26 mouse cellular contexts compared by ENCODE assay signal in the genomic region with DNA sequence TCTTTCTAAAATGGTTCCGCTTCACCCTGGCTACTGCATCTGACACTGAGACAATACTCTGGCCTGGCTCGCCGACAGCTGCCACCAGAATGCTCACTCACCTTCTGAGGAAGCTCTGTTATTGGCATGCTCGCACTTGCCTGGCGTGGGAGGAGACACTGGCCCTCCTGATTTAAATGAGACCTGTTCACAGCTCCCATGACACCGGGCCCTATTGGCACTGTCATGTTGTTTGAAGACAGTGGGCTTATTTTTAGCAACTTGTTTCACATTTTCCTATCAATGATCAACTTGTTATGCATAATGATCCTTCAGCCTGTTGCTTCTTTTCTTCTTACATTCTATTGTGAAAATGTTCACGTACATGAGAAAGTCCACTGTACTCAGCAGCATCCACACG.
"Had no signal": no experiment of that assay in that cellular context is flagged by ENCODE, and none has a peak within 500 bp of the region (broad histone marks: within the 10 kb centered on the region; RNA-seq: fewer than 3 reads in every experiment).

No protein-coding gene starts in this region.

- H3K36me3 ChIP-seq: forebrain, embryonic 15.5 days had no signal

- H3K9ac ChIP-seq: embryonic facial prominence, embryonic 12.5 days; embryonic facial prominence, embryonic 13.5 days; embryonic facial prominence, embryonic 15.5 days; forebrain, embryonic 12.5 days; forebrain, embryonic 13.5 days; forebrain, embryonic 15.5 days; forebrain, postnatal 0 days had no signal

- H3K9me3 ChIP-seq: embryonic facial prominence, embryonic 10.5 days; embryonic facial prominence, embryonic 12.5 days; embryonic facial prominence, embryonic 13.5 days; embryonic facial prominence, embryonic 15.5 days; forebrain, embryonic 10.5 days; forebrain, embryonic 12.5 days; forebrain, embryonic 13.5 days; forebrain, embryonic 15.5 days; heart, embryonic 10.5 days had no signal

- H3K4me3 ChIP-seq: embryonic facial prominence, embryonic 10.5 days; embryonic facial prominence, embryonic 12.5 days; embryonic facial prominence, embryonic 13.5 days; embryonic facial prominence, embryonic 15.5 days; erythroblast, embryonic 14.5 days; forebrain, embryonic 10.5 days; forebrain, embryonic 12.5 days; forebrain, embryonic 13.5 days; forebrain, embryonic 15.5 days; gastrocnemius, adult 2 months; heart, adult 2 months; heart, embryonic 10.5 days had no signal

- DNase-seq: cerebellum, postnatal 10 days; cerebellum, postnatal 14 days; cerebellum, postnatal 25 days; cerebellum, postnatal 36 days; embryo, embryonic 11 days; forebrain, postnatal 0 days; gastrocnemius, adult 2 months; gastrocnemius, postnatal 10 days; gastrocnemius, postnatal 14 days; gastrocnemius, postnatal 25 days; gastrocnemius, postnatal 36 days; heart, adult 11 months; heart, adult 18-20 months; heart, adult 2 months had no signal

- H3K27ac ChIP-seq: embryonic facial prominence, embryonic 10.5 days; embryonic facial prominence, embryonic 12.5 days; embryonic facial prominence, embryonic 13.5 days; embryonic facial prominence, embryonic 15.5 days; forebrain, embryonic 10.5 days; forebrain, embryonic 12.5 days; forebrain, embryonic 13.5 days; forebrain, embryonic 15.5 days; gastrocnemius, adult 2 months; heart, adult 2 months; heart, embryonic 10.5 days had no signal

- H3K4me1 ChIP-seq: embryonic facial prominence, embryonic 15.5 days had no signal

- H3K27me3 ChIP-seq: embryonic facial prominence, embryonic 12.5 days; embryonic facial prominence, embryonic 13.5 days; embryonic facial prominence, embryonic 15.5 days; forebrain, embryonic 12.5 days; forebrain, embryonic 13.5 days; forebrain, embryonic 15.5 days had no signal

- ATAC-seq: forebrain, embryonic 13.5 days; forebrain, embryonic 14.5 days; forebrain, embryonic 15.5 days; forebrain, embryonic 16.5 days; forebrain, postnatal 0 days had no signal

- H3K4me2 ChIP-seq: embryonic facial prominence, embryonic 12.5 days; embryonic facial prominence, embryonic 13.5 days; embryonic facial prominence, embryonic 15.5 days; forebrain, embryonic 12.5 days; forebrain, embryonic 13.5 days; forebrain, embryonic 15.5 days had no signal
